ENCODE assay signal across 9 mouse cellular contexts in the genomic region with DNA sequence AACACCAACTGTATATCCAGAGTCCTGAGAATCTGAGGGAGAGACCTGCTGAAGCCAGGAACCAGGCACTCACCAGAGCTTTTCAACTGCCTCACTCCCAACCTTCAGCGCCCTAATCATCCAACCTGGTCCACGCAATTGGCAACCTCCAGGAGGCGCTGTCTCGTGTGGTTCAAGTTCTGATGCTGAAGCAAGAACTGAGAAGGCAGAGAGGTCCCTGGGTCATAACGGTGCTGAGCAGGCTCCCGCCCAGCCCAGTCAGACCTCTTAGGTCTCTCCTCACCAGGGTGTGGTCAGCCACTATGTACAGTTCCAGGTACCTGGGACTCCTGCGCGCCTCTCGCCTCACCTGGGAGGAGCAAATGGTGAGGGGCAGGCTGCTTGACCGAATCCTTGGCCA. TPM values are rescaled to one million over a fixed set of nuclear protein-coding genes. Genes with fewer than 3 reads are reported as not detected.
DNase-seq lines count a peak whose midpoint lies in the region; ATAC-seq and TF ChIP-seq lines count a peak whose summit lies in the region.
"Had no signal": no experiment of that assay in that cellular context is flagged by ENCODE, and none has a peak within 500 bp of the region (broad histone marks: within the 10 kb centered on the region; RNA-seq: fewer than 3 reads in every experiment).

No protein-coding gene starts in this region.

- no peak for TF ChIP-seq POLR2A in lung, adult 2 months (IDR thresholded peaks at IDR 0.05; ENCODE audit: borderline replicate concordance, extremely low read depth, low read depth, low read length)

- 0 out of 2 replicates have a peak overlapping the region, but pooled peaks have one; percentile 9 for H3K4me2 ChIP-seq in intestine, embryonic 16.5 days (ENCODE audit: low read depth, low read length)
- H3K4me2 ChIP-seq in neural tube, embryonic 12.5 days (replicated peaks) = peak overlapping the region; percentile 32; the same call in 1 of the 2 replicates

- peaks cover 28% of the 10 kb centered on the region for H3K4me1 ChIP-seq in intestine, embryonic 16.5 days (ENCODE audit: control insufficient read depth, insufficient read depth, low read length)
- peaks cover 9% of the 10 kb centered on the region for H3K4me1 ChIP-seq in lung, adult 2 months (ENCODE audit: control insufficient read depth, insufficient read depth, low read length)
- H3K4me1 ChIP-seq in neural tube, embryonic 12.5 days = peaks cover 29% of the 10 kb centered on the region

- peaks cover 42% of the 10 kb centered on the region for H3K27me3 ChIP-seq in intestine, embryonic 16.5 days (replicated peaks; ENCODE audit: control insufficient read depth, insufficient read depth, low read length)
- H3K27me3 ChIP-seq in neural tube, embryonic 12.5 days (replicated peaks) = peaks cover 54% of the 10 kb centered on the region

- H3K4me3 ChIP-seq in intestine, embryonic 16.5 days (ENCODE audit: low read length) = no peak overlapping the region
- H3K4me3 ChIP-seq in lung, adult 2 months (replicated peaks; ENCODE audit: extremely low read depth, low read depth, low read length) = no peak overlapping the region
- 0 out of 2 replicates have a peak overlapping the region, but pooled peaks have one; percentile 5 for H3K4me3 ChIP-seq in neural tube, embryonic 12.5 days
- H3K4me3 ChIP-seq: erythroblast, embryonic 14.5 days had no signal

- no peaks in the 10 kb centered on the region for H3K9me3 ChIP-seq in intestine, embryonic 16.5 days (ENCODE audit: control insufficient read depth, low read length)
- no peaks in the 10 kb centered on the region for H3K9me3 ChIP-seq in neural tube, embryonic 12.5 days

- peak; percentile 65 for ATAC-seq in granulocyte monocyte progenitor cell, adult 5-6 weeks (replicated peaks; ENCODE audit: poor library complexity, severe bottlenecking)
- ATAC-seq in intestine, embryonic 16.5 days = no peak
- ATAC-seq in neural tube, embryonic 12.5 days (ENCODE audit: low FRiP score, low read depth) = 0 out of 2 replicates have a peak, but pooled peaks have one; percentile 23

- peak; percentile 50 for DNase-seq in ovary, postnatal 14 days (ENCODE audit: low spot score)
- DNase-seq in ovary, adult 18-20 months (ENCODE audit: low spot score) = no peak
- peak; percentile 41 for DNase-seq in adrenal gland, postnatal 25 days
- peak; percentile 42 for DNase-seq in lung, adult 2 months
- no peak for DNase-seq in cerebellum, adult 11-12 months

- H3K9ac ChIP-seq in intestine, embryonic 16.5 days (ENCODE audit: low read depth, low read length) = no peak overlapping the region
- no peak overlapping the region for H3K9ac ChIP-seq in neural tube, embryonic 12.5 days

- H3K27ac ChIP-seq in intestine, embryonic 16.5 days (ENCODE audit: low read length) = no peak overlapping the region
- no peak overlapping the region for H3K27ac ChIP-seq in neural tube, embryonic 12.5 days

- 9% methylated on average over 10 of the region's 10 CpGs for WGBS in intestine, embryonic 16.5 days
- WGBS in lung, adult 2 months = 11% methylated on average over 10 of the region's 10 CpGs
- WGBS in neural tube, embryonic 12.5 days = 5% methylated on average over 10 of the region's 10 CpGs

- peak; percentile 81 for TF ChIP-seq CTCF in lung, adult 2 months (IDR thresholded peaks at IDR 0.05; ENCODE audit: insufficient read depth, low read length)

- no peaks in the 10 kb centered on the region for H3K36me3 ChIP-seq in intestine, embryonic 16.5 days (ENCODE audit: control insufficient read depth, insufficient read depth, low read length)
- no peaks in the 10 kb centered on the region for H3K36me3 ChIP-seq in neural tube, embryonic 12.5 days

RNA-seq across cellular contexts. Expression of gene Adam33, which starts 8.0 kb away (rescaled TPM):
- 3.8 and 4.8 TPM in 2 replicates for total RNA-seq in adrenal gland, postnatal 25 days (2021)
- 1.1 TPM in 1 of 2 replicates, not detected in the other for total RNA-seq in granulocyte monocyte progenitor cell, adult 5-6 weeks (2014; fragmentation: Nextera tagmentation)
- not detected in 2 replicates for total RNA-seq in granulocyte monocyte progenitor cell, adult 5-6 weeks (2017)
- polyA plus RNA-seq in intestine, embryonic 16.5 days (2015; fragmentation: Nextera tagmentation; extraction: Ambion mirVana) = 5.3 TPM in 2 replicates
- 28.8 and 34.5 TPM in 2 replicates for polyA plus RNA-seq in lung, adult 2 months (2012; rRNA removed)
- polyA plus RNA-seq in neural tube, embryonic 12.5 days (2016; fragmentation: Nextera tagmentation; extraction: Ambion mirVana) = 0.98 and 1.2 TPM in 2 replicates

RNA-seq across cellular contexts. Expression of gene Gfra4, which starts 12.7 kb away (rescaled TPM):
- total RNA-seq in adrenal gland, postnatal 25 days (2021) = 4.2 and 6.3 TPM in 2 replicates
- total RNA-seq in granulocyte monocyte progenitor cell, adult 5-6 weeks (2014; fragmentation: Nextera tagmentation) = not detected in 2 replicates
- not detected in 2 replicates for total RNA-seq in granulocyte monocyte progenitor cell, adult 5-6 weeks (2017)
- 6.9 and 8.6 TPM in 2 replicates for polyA plus RNA-seq in intestine, embryonic 16.5 days (2015; fragmentation: Nextera tagmentation; extraction: Ambion mirVana)
- 7.3 and 10.9 TPM in 2 replicates for polyA plus RNA-seq in lung, adult 2 months (2012; rRNA removed)
- 9.6 and 11.9 TPM in 2 replicates for polyA plus RNA-seq in neural tube, embryonic 12.5 days (2016; fragmentation: Nextera tagmentation; extraction: Ambion mirVana)
- polyA plus RNA-seq: erythroblast, embryonic 14.5 days had no signal

RNA-seq across cellular contexts. Expression of gene Siglec1, which starts 30.9 kb away (rescaled TPM):
- 2.6 and 2.7 TPM in 2 replicates for total RNA-seq in adrenal gland, postnatal 25 days (2021)
- not detected in 2 replicates for total RNA-seq in granulocyte monocyte progenitor cell, adult 5-6 weeks (2014; fragmentation: Nextera tagmentation)
- not detected in 2 replicates for total RNA-seq in granulocyte monocyte progenitor cell, adult 5-6 weeks (2017)
- 0.29 and 0.37 TPM in 2 replicates for polyA plus RNA-seq in intestine, embryonic 16.5 days (2015; fragmentation: Nextera tagmentation; extraction: Ambion mirVana)
- 14.7 and 18.5 TPM in 2 replicates for polyA plus RNA-seq in lung, adult 2 months (2012; rRNA removed)
- polyA plus RNA-seq in neural tube, embryonic 12.5 days (2016; fragmentation: Nextera tagmentation; extraction: Ambion mirVana) = 0.11 and 0.13 TPM in 2 replicates

Comparison
In these comparisons a context has a peak if more than half of its experiments do, and no peak if none do; other contexts are left out.
1. DNase-seq: peak in ovary, postnatal 14 days (single experiment), adrenal gland, postnatal 25 days (single experiment) and lung, adult 2 months (single experiment); none in ovary, adult 18-20 months (single experiment) and cerebellum, adult 11-12 months (single experiment).
2. RNA of gene Siglec1, which starts 30.9 kb away (polyA plus RNA-seq): 14.7 to 18.5 TPM in lung, adult 2 months; 0.29 to 0.37 TPM in intestine, embryonic 16.5 days and 0.11 to 0.13 TPM in neural tube, embryonic 12.5 days; every median in the first group is over 10 times any median in the second.